Mouse (Mus musculus) E14TG2a.4 (cell line): ENCODE results near the gene Myrf.

Experiments used
- CTCF ChIP-seq: conservative IDR thresholded peaks from 2 replicates; pipeline ENCODE4 v1.5.1; 2014; ENCODE audit warnings: low read length
- NANOG ChIP-seq: IDR thresholded peaks from 2 replicates; pipeline ENCODE4 v1.6.1; 2014; ENCODE audit warnings: borderline replicate concordance, low read length, mixed read lengths
- POU5F1 ChIP-seq: IDR thresholded peaks from 2 replicates; pipeline ENCODE4 v1.6.1; 2014; ENCODE audit warnings: low read length, borderline replicate concordance

DNA sequence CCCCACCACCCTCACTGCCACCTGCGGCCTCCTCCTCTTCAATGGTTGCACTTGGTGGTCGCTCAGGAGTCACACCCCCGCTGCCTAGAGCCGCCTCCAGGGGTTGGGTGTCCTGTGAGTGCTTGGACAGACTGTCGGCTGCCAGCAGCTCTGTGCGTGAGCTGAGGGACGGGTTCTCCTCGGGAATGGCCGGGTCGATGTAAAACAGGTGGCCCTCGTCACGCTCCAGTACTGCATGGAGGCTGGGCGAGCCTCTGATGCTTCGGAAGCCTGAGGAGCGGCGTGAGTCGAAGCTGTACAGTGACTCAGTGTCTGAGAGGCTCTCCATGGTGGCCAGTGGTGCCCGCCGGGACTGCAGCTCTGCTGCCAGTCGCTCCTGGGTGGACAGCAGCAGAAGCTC is 7.6 kb upstream of the Myrf start:
- TF ChIP-seq CTCF (no peak), NANOG (no peak), POU5F1 (no peak)
